Mouse (Mus musculus): ENCODE results near the gene Klf1. TPM values are rescaled to one million over a fixed set of nuclear protein-coding genes. Genes with fewer than 3 reads are reported as not detected.

The Klf1 gene
- polyA plus RNA-seq, 1 experiment, result 0.10 TPM

DNA sequence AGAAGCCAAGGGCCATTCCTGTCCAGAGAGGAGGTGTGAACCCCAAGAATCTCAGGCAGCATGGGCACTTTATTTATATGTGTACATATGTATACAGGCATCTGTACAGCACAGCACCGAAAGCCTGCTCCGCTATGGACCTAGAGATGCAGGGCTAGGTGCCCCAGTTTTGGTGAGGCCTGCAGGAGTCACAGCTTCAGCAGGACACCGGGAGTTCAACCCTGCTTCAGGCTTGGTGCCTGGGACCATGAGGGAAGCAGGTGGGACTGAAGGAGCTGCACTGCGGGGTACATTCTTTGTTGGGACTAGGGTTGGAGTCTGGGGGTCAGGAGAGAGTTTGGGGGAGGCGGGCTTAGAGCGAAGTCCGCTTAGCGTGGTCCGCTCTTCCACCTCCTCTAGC lies 10.1 kb downstream of the Klf1 start:
- H3K4me3 ChIP-seq, result no peak overlapping the region
- H3K79me2 ChIP-seq (ENCODE audit: control insufficient read depth, insufficient read depth), result no peaks in the 10 kb centered on the region
- no peak overlapping the region for H3K4me2 ChIP-seq (ENCODE audit: low read depth)
- peaks cover 9% of the 10 kb centered on the region for H3K27me3 ChIP-seq (ENCODE audit: control insufficient read depth, insufficient read depth, insufficient read length)
- TF ChIP-seq MYOD1 (IDR thresholded peaks at IDR 0.05; ENCODE audit: control insufficient read depth in 1 of 3, insufficient read length in 2 of 3, low read depth in 2 of 3) (no peak), TCF3 (IDR thresholded peaks at IDR 0.05; ENCODE audit: insufficient read length, low read depth) (no peak), POLR2A (IDR thresholded peaks at IDR 0.05; ENCODE audit: insufficient read length, low read depth) (no peak), MYOG (IDR thresholded peaks at IDR 0.05; ENCODE audit: control insufficient read depth in 1 of 3, insufficient read depth in 1 of 3, insufficient read length in 2 of 3, low read depth in 2 of 3) (no peak), MAX (IDR thresholded peaks at IDR 0.05; ENCODE audit: low read depth) (no peak), CEBPB (IDR thresholded peaks at IDR 0.05; ENCODE audit: insufficient read depth, poor library complexity, severe bottlenecking) (no peak), SRF (IDR thresholded peaks at IDR 0.05; ENCODE audit: control insufficient read depth, insufficient read length, low read depth) (no peak)
- H3ac ChIP-seq (ENCODE audit: control insufficient read depth, insufficient read length), result no peak overlapping the region
- no peaks in the 10 kb centered on the region for H3K36me3 ChIP-seq (ENCODE audit: control insufficient read depth, insufficient read depth)

DNA sequence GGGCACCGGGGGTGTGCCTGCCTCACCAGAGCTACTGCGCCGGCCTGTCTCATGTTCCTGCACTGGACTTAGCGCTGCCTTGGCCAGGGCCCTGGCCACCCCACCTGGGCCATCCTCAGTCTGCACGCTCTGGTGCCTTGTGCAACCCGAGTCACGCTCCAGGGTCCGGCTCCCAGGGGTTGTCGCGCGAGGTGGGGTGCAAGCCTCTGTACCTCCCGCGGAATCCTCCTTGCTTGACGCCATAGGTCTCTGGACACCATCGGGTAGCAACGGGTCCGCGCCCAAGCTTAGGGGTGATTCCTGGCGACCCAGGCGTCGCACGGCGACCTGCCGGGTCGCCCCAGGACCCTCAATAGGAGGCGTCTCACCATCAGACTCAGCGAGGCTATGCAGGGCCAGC lies 10.7 kb downstream of the Klf1 start:
- Histone ChIP-seq H3K4me2 (ENCODE audit: low read depth) (no peak overlapping the region), H3K27me3 (ENCODE audit: control insufficient read depth, insufficient read depth, insufficient read length) (peaks cover 10% of the 10 kb centered on the region), H3K36me3 (ENCODE audit: control insufficient read depth, insufficient read depth) (no peaks in the 10 kb centered on the region), H3ac (ENCODE audit: control insufficient read depth, insufficient read length) (no peak overlapping the region), H3K4me3 (no peak overlapping the region), H3K79me2 (ENCODE audit: control insufficient read depth, insufficient read depth) (no peaks in the 10 kb centered on the region)
- no peak for TF ChIP-seq MYOD1 (IDR thresholded peaks at IDR 0.05; ENCODE audit: control insufficient read depth in 1 of 3, insufficient read length in 2 of 3, low read depth in 2 of 3)
- no peak for TF ChIP-seq POLR2AphosphoS2 (IDR thresholded peaks at IDR 0.05; ENCODE audit: insufficient read length, low read depth)
- TF ChIP-seq TCF12 (IDR thresholded peaks at IDR 0.05; ENCODE audit: insufficient read depth, poor library complexity, severe bottlenecking), result no peak
- TF ChIP-seq POLR2A (IDR thresholded peaks at IDR 0.05; ENCODE audit: insufficient read length, low read depth), result no peak
- TF ChIP-seq REST (IDR thresholded peaks at IDR 0.05; ENCODE audit: insufficient read depth, insufficient read length), result no peak
- TF ChIP-seq USF1 (IDR thresholded peaks at IDR 0.05; ENCODE audit: low read depth), result no peak
- TF ChIP-seq MYOG (IDR thresholded peaks at IDR 0.05; ENCODE audit: control insufficient read depth in 1 of 3, insufficient read depth in 1 of 3, insufficient read length in 2 of 3, low read depth in 2 of 3), result no peak
- TF ChIP-seq SRF (IDR thresholded peaks at IDR 0.05; ENCODE audit: control insufficient read depth, insufficient read length, low read depth), result no peak
- TF ChIP-seq MAX (IDR thresholded peaks at IDR 0.05; ENCODE audit: low read depth), result no peak
- TF ChIP-seq E2F4 (IDR thresholded peaks at IDR 0.05; ENCODE audit: insufficient read depth), result no peak

DNA sequence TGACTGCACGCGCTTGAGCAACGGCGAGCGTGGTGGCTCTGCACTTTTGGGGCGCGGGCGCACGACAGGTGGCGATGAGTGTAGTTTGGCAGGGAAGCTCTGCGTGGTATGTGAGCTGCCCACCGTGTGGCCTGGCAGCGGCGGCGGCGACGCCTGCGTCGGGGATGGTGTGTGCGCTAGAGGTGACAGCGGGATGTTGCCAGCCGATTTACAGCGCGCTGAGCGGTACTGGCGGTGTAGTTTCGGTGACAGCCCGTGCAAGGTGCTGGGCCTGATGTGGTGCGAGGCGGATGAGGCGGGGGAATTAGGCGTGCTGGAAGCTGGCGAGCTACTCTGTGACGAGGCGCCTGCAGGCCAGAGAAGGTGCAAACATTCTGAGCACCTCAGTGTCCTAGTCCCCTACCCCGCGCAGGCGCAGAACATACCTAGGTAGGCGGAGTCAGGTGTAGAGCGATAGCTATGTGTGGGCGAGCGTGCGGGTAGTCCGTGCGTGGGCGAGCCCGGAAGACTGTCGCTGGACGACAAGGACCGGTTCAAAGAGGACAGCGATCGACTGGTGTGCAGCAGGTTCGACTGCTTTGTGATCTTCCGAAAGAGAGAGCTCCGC lies 11.3 kb downstream of the Klf1 start:
- TF ChIP-seq SRF (IDR thresholded peaks at IDR 0.05; ENCODE audit: control insufficient read depth, insufficient read length, low read depth) (no peak), MYOD1 (IDR thresholded peaks at IDR 0.05; ENCODE audit: control insufficient read depth in 1 of 3, insufficient read length in 2 of 3, low read depth in 2 of 3) (no peak), MYOG (IDR thresholded peaks at IDR 0.05; ENCODE audit: control insufficient read depth in 1 of 3, insufficient read depth in 1 of 3, insufficient read length in 2 of 3, low read depth in 2 of 3) (no peak), POLR2A (IDR thresholded peaks at IDR 0.05; ENCODE audit: insufficient read length, low read depth) (no peak), USF1 (IDR thresholded peaks at IDR 0.05; ENCODE audit: low read depth) (no peak), TCF12 (IDR thresholded peaks at IDR 0.05; ENCODE audit: insufficient read depth, poor library complexity, severe bottlenecking) (no peak), TCF3 (IDR thresholded peaks at IDR 0.05; ENCODE audit: insufficient read length, low read depth) (no peak), CEBPB (IDR thresholded peaks at IDR 0.05; ENCODE audit: insufficient read depth, poor library complexity, severe bottlenecking) (no peak), MAX (IDR thresholded peaks at IDR 0.05; ENCODE audit: low read depth) (no peak), REST (IDR thresholded peaks at IDR 0.05; ENCODE audit: insufficient read depth, insufficient read length) (no peak), POLR2AphosphoS2 (IDR thresholded peaks at IDR 0.05; ENCODE audit: insufficient read length, low read depth) (no peak)
- Histone ChIP-seq H3K4me2 (ENCODE audit: low read depth) (no peak overlapping the region), H3K79me2 (ENCODE audit: control insufficient read depth, insufficient read depth) (no peaks in the 10 kb centered on the region), H3K4me3 (no peak overlapping the region), H3K27me3 (ENCODE audit: control insufficient read depth, insufficient read depth, insufficient read length) (peaks cover 16% of the 10 kb centered on the region), H3ac (ENCODE audit: control insufficient read depth, insufficient read length) (no peak overlapping the region), H3K36me3 (ENCODE audit: control insufficient read depth, insufficient read depth) (no peaks in the 10 kb centered on the region)

- H3K79me2 ChIP-seq (ENCODE audit: control insufficient read depth, insufficient read depth), result no peaks in the 10 kb centered on the region
- H3K27me3 ChIP-seq (ENCODE audit: control insufficient read depth, insufficient read depth, insufficient read length), result peaks cover 17% of the 10 kb centered on the region
- H3K36me3 ChIP-seq (ENCODE audit: control insufficient read depth, insufficient read depth), result no peaks in the 10 kb centered on the region
- H3ac ChIP-seq (ENCODE audit: control insufficient read depth, insufficient read length), result no peak overlapping the region
- H3K4me2 ChIP-seq (ENCODE audit: low read depth), result no peak overlapping the region
- H3K4me3 ChIP-seq, result no peak overlapping the region
- TF ChIP-seq TCF3 (IDR thresholded peaks at IDR 0.05; ENCODE audit: insufficient read length, low read depth) (no peak), CEBPB (IDR thresholded peaks at IDR 0.05; ENCODE audit: insufficient read depth, poor library complexity, severe bottlenecking) (no peak), POLR2AphosphoS2 (IDR thresholded peaks at IDR 0.05; ENCODE audit: insufficient read length, low read depth) (no peak), POLR2A (IDR thresholded peaks at IDR 0.05; ENCODE audit: insufficient read length, low read depth) (no peak), REST (IDR thresholded peaks at IDR 0.05; ENCODE audit: insufficient read depth, insufficient read length) (no peak), TCF12 (IDR thresholded peaks at IDR 0.05; ENCODE audit: insufficient read depth, poor library complexity, severe bottlenecking) (no peak), MYOG (IDR thresholded peaks at IDR 0.05; ENCODE audit: control insufficient read depth in 1 of 3, insufficient read depth in 1 of 3, insufficient read length in 2 of 3, low read depth in 2 of 3) (no peak), USF1 (IDR thresholded peaks at IDR 0.05; ENCODE audit: low read depth) (no peak), E2F4 (IDR thresholded peaks at IDR 0.05; ENCODE audit: insufficient read depth) (no peak), MYOD1 (IDR thresholded peaks at IDR 0.05; ENCODE audit: control insufficient read depth in 1 of 3, insufficient read length in 2 of 3, low read depth in 2 of 3) (no peak), MAX (IDR thresholded peaks at IDR 0.05; ENCODE audit: low read depth) (no peak), SRF (IDR thresholded peaks at IDR 0.05; ENCODE audit: control insufficient read depth, insufficient read length, low read depth) (no peak)
Measured at GRCm38 (mm10) chr8:84913502-84913900, 11.8 kb downstream of the Klf1 start.
